Comparison of ENCODE assay signal across 8 mouse cellular contexts in genomic region chr2:76980146-76980545, GRCm38 (mm10). TPM values are rescaled to one million over a fixed set of nuclear protein-coding genes. Genes with fewer than 3 reads are reported as not detected.
DNase-seq lines count a peak whose midpoint lies in the region; ATAC-seq and TF ChIP-seq lines count a peak whose summit lies in the region.

No protein-coding gene starts in this region.

- H3K4me3 ChIP-seq in ES-E14 (ENCODE audit: insufficient read depth in 1 of 2, low read depth in 1 of 2, low read length in 2 of 2, poor library complexity in 1 of 2, severe bottlenecking in 1 of 2): peak overlapping the region in 1 of 2 experiments; percentile 38; a peak in 2 of 4 replicates
- H3K4me3 ChIP-seq in stomach, postnatal 0 days (ENCODE audit: low read depth, low read length): no peak overlapping the region

- H3K4me2 ChIP-seq in stomach, postnatal 0 days (replicated peaks; ENCODE audit: low read depth): no peak overlapping the region

- intact Hi-C loops in heart, postnatal 25 days (cut with DNase I): no loop called here

- 51% methylated on average over 9 of the region's 9 CpGs for WGBS in stomach, postnatal 0 days

- no peaks in the 10 kb centered on the region for H3K9me3 ChIP-seq in ES-E14 (ENCODE audit: control insufficient read depth, insufficient read depth, low read depth, low read length)
- H3K9me3 ChIP-seq in stomach, postnatal 0 days (ENCODE audit: control insufficient read depth, low read length): no peaks in the 10 kb centered on the region

- H3K9ac ChIP-seq in ES-E14 (ENCODE audit: insufficient read depth, low read depth, low read length, poor library complexity, severe bottlenecking): no peak overlapping the region
- H3K9ac ChIP-seq in stomach, postnatal 0 days (ENCODE audit: low read length): no peak overlapping the region

- no peak for TF ChIP-seq EP300 in stomach, postnatal 0 days (optimal IDR thresholded peaks at IDR 0.05)

- in situ Hi-C loops in ES-E14 (cut with MboI; ENCODE audit: low sequenced_read_pairs in 2 of 2, unreplicated experiment in 2 of 2): no loop called here

- TF ChIP-seq CTCF in stomach, postnatal 0 days (IDR thresholded peaks at IDR 0.05; ENCODE audit: low read depth): peak; percentile 75

- no peak for ATAC-seq in stomach, postnatal 0 days (ENCODE audit: low FRiP score, low TSS enrichment)

- H3K4me1 ChIP-seq in ES-E14 (ENCODE audit: control insufficient read depth in 2 of 2, insufficient read depth in 2 of 2, low read length in 2 of 2, poor library complexity in 1 of 2): no peaks in the 10 kb centered on the region
- no peaks in the 10 kb centered on the region for H3K4me1 ChIP-seq in stomach, postnatal 0 days (replicated peaks; ENCODE audit: control insufficient read depth, insufficient read depth)

- no peak overlapping the region for H3K27ac ChIP-seq in ES-E14 (ENCODE audit: insufficient read depth, low read depth, low read length, poor library complexity, severe bottlenecking)
- H3K27ac ChIP-seq in stomach, postnatal 0 days (replicated peaks): no peak overlapping the region

- H3K27me3 ChIP-seq in stomach, postnatal 0 days (ENCODE audit: control insufficient read depth, insufficient read depth, low read length): no peaks in the 10 kb centered on the region

- H3K36me3 ChIP-seq in ES-E14 (ENCODE audit: control insufficient read depth, insufficient read depth, low read length, poor library complexity, severe bottlenecking): no peaks in the 10 kb centered on the region
- no peaks in the 10 kb centered on the region for H3K36me3 ChIP-seq in stomach, postnatal 0 days (ENCODE audit: control insufficient read depth, insufficient read depth, low read length)

- DNase-seq in heart, adult 11 months: peak; percentile 92
- no peak for DNase-seq in heart, postnatal 25 days (ENCODE audit: low spot score)
- peak; percentile 78 for DNase-seq in ES-E14 (ENCODE audit: low read depth, low spot score)
- peak; percentile 58 for DNase-seq in embryo, embryonic 9.5 days (ENCODE audit: extremely low spot score)
- peak; percentile 53 for DNase-seq in kidney, postnatal 10 days
- peak; percentile 36 for DNase-seq in stomach, postnatal 0 days (ENCODE audit: low spot score)
- no peak for DNase-seq in Muller cell, postnatal 12 days (ENCODE audit: inconsistent ontology term)
- no peak for DNase-seq in frontal cortex, postnatal 14 days (ENCODE audit: low spot score in 2 of 2)

TF ChIP-seq in ES-E14, 5 proteins besides CTCF, POLR2A, EP300 and RAD21:
- TF ChIP-seq HCFC1 (IDR thresholded peaks at IDR 0.05; ENCODE audit: borderline replicate concordance, insufficient read depth, low read length) (no peak), ZC3H11A (IDR thresholded peaks at IDR 0.05; ENCODE audit: borderline replicate concordance, low read depth, low read length) (0 out of 2 replicates have a peak, but pooled peaks have one; percentile 23), MAFK (IDR thresholded peaks at IDR 0.05; ENCODE audit: insufficient read depth, low read depth, low read length) (no peak)

RNA-seq across cellular contexts. Expression of gene Ttn, which starts 2.2 kb away (rescaled TPM):
- 1,000 to 10,000 TPM; 2,867 to 3,123 TPM for total RNA-seq in heart, postnatal 25 days (2021)
- total RNA-seq in ES-E14 (2012; rRNA removed): 10.3 and 19.9 TPM in 2 replicates
- 0.70 and 0.73 TPM in 2 replicates for polyA plus RNA-seq in stomach, postnatal 0 days (2015; fragmentation: Nextera tagmentation; extraction: Ambion mirVana)

Comparison
In these comparisons a context has a peak if more than half of its experiments do, and no peak if none do; other contexts are left out.
1. DNase-seq: peak in heart, adult 11 months (single experiment), ES-E14 (single experiment), embryo, embryonic 9.5 days (single experiment), kidney, postnatal 10 days (single experiment) and stomach, postnatal 0 days (single experiment); none in heart, postnatal 25 days (single experiment), Muller cell, postnatal 12 days (single experiment) and frontal cortex, postnatal 14 days (0 of 2).
2. RNA of gene Ttn, which starts 2.2 kb away (total RNA-seq): 2,867 to 3,123 TPM in heart, postnatal 25 days; 10.3 to 19.9 TPM in ES-E14; every median in the first group is over 100 times any median in the second.